Mouse (Mus musculus): ENCODE measurements around the gene Zfp64.
A peak's percentile ranks its signal among the peaks of the same experiment; 100 is the strongest.

Zfp64 gene

DNA sequence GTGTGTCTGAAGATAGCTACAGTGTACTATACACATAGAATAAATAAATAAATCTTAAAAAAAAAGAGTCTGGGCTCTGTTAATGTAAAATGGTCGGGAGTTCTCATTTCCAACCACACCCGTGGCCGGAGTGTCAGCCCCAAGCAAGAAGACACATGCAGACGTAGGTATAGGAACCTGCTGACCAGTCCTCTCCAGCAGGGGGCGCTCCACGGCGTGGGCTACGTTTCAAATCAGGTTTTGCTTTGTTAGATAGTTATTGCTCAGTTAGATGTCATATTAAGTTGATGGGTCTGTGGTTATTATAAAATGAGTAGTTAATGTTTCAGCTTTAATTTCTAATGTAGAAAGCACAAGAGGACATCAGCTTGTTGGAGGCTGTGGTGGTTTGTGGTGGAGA lies 52.8 kb downstream of the Zfp64 start:
- DNase-seq (ENCODE audit: low read depth in 1 of 2, low spot score in 2 of 2), result peak in 1 of 2 experiments; percentile 14

DNA sequence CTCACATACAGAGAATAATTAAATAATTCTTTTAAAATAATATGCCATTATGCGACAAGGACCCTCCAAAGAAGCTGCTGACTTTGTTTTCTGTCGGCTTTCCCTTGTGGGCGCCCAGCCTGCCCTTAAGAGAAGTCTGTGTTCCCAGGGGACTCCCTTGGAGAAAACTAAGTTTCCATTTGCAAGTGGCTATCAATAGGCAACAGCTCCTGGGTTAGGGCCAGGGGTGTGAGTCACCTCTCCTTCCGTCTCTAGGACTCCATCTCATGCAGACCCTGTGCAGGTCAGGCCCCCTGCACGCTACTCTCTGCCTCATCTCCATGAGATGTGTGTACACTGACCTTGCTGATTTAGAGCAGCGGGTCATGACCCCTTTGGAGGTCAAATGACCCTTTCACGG lies 57.5 kb downstream of the Zfp64 start:
- no peak for DNase-seq (ENCODE audit: low read depth in 1 of 2, low spot score in 2 of 2)

DNA sequence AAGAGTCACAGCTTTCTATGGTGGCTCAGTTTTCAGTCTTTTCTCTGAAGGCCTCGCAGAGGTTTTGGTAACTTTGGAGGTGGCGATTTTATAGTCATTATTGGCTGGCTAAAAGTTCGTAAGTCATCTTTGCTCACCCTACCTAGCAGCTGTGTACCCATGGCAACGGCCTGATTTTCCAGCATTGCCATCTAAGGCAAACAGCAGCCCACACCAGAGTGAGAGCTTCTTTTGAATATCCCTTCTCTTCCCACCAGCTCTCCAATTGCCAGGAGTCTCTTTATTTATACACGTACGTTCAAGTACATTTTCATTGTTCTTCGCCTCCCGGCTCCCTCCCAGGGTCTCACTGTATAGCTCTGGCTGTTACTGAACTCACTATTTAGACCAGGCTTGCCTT lies 59.9 kb downstream of the Zfp64 start:
- no peak for DNase-seq (ENCODE audit: low read depth in 1 of 2, low spot score in 2 of 2)

DNA sequence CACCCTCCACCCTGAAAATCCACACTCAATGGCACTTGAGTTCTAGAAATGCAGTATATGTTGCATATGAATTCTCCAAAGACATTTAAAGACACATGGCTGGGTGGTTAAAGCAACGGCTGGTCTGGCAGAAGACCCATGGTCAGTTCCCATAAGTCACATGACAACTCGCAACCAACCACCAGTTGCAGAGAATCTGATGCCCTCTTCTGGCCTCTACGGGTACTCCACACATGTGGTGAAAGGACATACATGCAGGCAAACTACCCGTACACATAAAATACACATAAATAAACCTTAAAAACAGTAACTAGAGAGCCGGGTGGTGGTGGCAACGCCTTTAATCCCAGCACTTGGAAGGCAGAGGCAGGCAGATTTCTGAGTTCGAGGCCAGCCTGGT lies 60.6 kb downstream of the Zfp64 start:
- no peak for DNase-seq (ENCODE audit: low read depth in 1 of 2, low spot score in 2 of 2)

DNA sequence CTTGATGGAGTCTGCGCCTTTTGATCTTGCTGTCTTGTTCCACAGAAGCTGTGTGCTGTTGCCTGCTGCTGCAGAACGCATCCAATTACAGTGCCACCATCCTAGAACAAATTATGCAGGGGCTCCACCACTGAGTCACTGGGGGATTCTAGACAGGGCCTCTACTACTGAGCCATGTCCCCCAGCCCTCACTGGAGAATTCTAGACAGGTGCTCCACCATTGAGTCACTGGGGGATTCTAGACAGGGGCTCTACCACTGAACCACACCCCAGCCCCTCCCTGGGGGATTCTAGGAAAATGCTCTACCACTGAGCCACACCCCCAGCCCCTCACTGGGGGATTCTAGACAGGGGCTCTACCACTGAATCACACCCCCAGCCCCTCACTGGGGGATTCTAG lies 63.3 kb downstream of the Zfp64 start:
- DNase-seq (ENCODE audit: low read depth in 1 of 2, low spot score in 2 of 2), result no peak

DNA sequence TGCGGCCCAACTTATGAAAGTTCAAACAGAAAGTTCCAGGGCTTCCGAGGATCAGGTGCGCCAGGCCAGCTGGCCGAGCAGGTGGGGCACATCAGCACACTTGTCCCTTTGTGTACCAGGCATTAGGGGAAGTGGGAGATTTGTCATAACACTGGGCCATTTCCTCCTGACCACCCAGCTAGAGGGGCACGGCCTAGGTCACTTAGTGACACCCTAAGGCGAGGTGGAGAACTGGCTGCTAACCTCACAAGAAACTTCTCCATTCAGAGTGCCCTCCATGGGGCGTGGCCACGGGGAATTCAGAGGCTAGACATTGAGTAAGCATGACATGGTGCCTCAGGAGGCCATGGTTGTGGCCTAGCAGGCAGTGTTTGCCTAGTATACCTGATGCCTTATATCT lies 70.7 kb downstream of the Zfp64 start:
- peak; percentile 40 to 54 for DNase-seq (ENCODE audit: low read depth in 1 of 2, low spot score in 2 of 2)

DNA sequence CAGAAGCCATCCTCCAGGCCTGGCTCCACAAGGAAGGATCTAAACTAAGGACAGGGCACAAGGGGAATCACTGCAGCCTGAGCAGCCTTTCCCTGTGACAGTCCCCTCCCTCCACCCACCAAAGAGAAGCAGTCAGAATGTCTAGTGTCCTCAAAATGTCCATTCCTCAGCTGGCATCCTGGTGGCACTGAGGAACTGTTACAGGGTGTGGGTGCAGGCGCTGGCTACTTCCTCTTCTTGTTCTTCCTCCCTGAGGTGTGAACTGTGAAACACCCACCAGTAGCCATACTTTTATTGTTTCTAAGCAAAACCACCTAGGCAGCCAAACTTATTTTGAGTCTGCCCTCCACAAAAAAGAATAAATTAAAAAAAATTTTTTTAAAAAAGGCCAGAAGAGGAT lies 72.4 kb downstream of the Zfp64 start:
- DNase-seq (ENCODE audit: low read depth in 1 of 2, low spot score in 2 of 2), result no peak

DNA sequence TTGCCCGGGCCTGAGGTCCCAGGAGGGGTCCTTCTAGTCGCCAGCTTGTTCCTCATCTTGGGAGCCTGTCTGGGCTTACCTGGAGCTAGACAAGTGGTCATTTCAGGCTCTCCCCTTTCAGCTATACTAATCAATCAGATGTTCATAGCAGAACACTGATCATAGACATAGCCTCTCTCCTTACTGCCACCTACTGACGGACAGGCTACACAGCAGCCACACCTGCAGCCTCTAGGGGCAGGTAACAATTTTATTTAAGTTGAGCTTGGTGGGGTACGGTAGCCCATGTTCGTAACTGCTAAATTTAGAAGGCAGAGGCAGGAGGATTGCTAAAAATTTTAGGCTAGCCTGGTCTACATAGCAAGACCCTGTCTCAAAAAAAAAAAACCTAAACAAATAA lies 73.5 kb downstream of the Zfp64 start:
- DNase-seq (ENCODE audit: low read depth in 1 of 2, low spot score in 2 of 2), result no peak

DNA sequence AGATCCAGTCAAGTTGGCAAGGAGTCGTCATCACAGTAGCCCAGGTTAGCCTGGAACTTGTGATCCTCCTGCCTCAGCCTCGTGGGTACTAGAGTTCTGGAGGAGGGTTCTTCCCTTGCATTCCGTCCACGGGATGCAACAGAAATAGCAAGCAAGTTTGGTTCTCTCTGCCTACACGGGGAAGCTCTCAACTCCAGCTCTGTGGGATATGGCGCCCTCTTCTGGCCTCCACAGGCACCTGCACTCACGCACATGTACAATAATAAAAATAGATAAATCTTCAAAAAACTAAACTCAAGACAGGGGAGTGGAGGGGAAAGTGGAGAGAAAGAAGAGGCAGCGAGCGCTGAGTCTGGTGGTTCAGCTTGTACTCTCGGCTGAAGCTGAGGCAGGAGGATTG lies 75.8 kb downstream of the Zfp64 start:
- no peak for DNase-seq (ENCODE audit: low read depth in 1 of 2, low spot score in 2 of 2)

DNA sequence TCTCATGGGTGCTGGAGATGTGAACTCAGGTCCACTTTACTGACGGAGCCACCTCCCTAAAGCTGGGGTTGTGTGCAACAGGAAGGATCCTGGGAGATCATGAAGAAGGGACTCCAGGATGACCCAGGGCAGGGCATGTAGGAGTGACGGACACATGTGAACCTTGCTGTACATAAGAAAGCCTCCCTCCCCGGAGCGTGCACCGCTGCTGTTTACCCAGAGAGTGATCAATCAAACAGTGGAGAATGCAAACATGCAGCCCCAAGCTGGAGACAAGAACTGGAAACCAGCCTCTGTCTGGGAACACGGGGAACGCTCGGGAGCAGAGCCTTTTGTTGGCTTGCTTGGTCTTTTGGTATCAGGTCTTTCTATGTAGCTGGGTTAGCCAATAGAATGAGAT lies 76.7 kb downstream of the Zfp64 start:
- DNase-seq (ENCODE audit: low read depth in 1 of 2, low spot score in 2 of 2), result no peak

DNA sequence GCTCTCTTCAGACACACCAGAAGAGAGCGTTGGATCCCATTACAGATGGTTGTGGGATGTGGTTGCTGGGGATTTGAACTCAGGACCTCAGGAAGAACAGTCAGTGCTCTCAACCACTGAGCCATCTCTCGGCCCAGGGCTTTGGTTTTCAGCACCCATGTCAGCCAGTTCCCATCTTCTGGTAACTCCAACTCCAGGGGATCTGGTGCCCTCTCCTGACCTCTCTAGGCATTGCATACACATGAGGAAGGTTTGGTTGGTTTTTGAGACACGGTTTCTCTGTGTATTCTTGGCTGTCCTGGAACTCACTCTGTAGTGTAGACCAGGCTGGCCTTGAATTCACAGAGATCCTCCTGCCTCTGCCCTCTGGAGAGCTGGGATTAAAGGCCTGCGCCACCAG lies 77.2 kb downstream of the Zfp64 start:
- no peak for DNase-seq (ENCODE audit: low read depth in 1 of 2, low spot score in 2 of 2)

DNA sequence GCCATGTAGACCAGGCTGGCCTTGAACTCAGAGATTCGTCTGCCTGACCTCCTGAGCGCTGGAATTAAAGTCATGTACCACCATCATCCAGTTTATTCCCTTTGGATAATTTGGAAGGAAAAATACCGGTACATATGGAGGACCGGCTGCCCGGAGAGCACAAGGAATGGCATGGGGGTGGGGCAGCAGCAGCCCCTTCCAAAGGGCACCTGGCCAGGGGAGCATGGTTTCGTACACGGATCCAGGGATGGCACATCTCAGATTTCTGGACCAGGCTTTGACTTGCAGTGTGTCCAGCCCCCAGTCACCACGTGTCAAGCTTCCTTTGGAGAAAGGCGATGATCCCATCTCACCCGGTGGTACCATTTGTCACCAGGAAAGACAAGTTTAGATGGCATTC lies 78.8 kb downstream of the Zfp64 start:
- DNase-seq (ENCODE audit: low read depth in 1 of 2, low spot score in 2 of 2), result no peak

DNA sequence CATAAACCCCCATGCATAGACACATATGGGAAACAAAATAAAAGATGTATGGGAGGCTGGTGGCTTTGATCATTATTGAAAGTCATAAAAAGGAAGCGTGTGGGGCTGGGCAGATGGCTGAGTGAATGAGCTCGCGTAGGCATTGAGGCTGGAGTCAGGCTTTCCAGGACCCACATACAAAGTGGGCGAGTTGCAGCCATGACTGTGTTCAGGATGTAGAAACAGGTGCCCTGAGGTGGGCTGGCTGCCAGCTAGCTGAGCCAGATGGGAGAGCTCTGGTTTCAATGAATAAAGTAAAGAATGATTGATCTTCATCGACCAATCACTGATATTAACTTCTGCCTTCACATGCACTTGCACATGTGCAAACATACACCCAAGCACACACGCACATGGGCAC lies 80.9 kb downstream of the Zfp64 start:
- DNase-seq (ENCODE audit: low read depth in 1 of 2, low spot score in 2 of 2), result no peak

DNA sequence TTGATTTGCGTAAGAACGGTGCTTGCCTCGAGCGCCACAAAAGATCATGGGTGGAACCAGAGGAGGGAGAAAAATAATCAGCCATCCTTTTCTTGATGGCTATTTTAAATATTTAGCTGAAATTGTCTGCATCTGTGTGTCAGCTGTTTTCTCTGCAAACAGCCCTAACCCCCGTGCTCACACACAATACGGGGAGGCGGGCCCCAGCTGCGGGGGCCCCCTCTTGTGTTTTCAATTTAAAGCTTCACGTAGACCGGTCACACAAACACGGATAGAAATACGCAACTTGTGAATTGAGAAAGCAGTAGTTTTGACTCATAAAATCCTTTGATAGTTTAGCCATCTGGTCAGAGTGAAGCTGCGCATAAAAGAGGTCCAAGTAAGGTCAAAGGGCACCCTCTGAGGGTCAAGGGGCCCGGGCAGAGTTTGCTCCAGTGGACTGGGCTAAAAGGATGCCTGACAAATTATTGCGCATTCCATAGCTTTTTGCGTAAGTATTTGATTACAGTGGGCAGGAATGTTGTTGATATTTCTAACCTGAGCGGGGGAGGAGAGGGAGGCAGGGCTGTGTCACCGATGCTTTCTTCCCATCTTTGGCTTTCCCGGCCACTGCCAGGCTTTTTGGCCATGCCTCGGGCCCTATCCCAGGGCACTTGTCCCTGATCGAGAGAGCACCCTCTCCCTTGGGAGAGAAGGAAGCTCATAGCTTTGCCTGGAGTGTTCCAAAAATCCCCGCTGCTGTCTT lies 83.4 kb downstream of the Zfp64 start:
- DNase-seq (ENCODE audit: low read depth in 1 of 2, low spot score in 2 of 2), result no peak

DNA sequence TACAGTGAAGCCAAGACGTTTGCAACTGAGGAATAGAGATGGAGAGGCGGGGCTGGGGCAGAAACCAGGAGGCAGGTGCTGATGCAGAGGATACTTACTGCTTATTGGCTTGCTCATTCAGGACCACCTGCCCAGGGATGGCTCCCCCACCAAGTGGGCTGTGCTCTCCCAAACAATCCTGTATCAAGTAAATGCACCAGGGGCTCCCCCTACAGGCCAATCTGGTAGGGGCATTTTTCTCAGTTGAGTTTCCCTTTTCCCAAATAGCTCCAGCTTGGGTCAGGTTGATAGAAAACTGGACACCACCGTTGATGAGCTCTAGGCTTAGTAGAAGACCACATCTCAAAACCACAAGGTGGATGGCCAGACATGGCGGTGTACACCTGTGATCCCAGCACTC lies 84.9 kb downstream of the Zfp64 start:
- DNase-seq (ENCODE audit: low read depth in 1 of 2, low spot score in 2 of 2), result no peak

DNA sequence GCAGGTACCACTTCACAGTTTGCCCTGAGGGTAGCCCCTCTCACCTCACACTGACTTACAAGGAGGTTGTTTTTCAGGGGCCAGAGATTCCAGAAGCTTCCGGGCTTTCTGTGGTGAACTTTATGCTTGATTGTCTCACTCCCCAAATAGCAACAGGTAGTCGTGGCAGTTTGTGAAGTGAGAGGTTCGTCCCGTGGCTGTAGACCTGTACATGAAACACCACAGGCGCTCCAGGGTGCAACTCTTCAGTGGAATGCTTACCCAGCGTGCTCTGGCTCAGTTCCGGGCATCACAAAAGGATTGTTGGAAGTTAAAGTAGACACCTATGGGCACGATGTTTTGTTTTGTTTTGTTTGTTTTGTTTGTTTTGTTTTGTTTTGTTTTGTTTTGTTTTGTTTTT lies 88.4 kb downstream of the Zfp64 start:
- DNase-seq (ENCODE audit: low read depth in 1 of 2, low spot score in 2 of 2), result no peak

DNA sequence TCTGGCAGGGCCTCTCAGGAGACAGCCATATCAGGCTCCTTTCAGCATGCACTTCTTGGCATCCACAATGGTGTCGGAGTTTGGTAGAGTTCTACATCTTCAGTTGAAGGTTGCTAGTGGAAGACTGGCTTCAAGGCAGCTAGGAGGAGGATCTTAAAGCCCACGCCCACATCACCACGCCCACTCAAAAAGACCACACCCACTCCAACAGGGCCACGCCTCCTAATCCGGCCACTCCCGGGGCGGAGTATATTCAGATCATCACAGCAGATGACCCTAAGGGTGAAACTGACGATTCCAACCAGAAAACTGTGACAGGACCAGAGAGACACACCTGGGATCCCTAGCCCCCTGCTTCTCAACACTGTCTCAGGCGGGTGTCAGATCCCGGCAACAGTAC lies 89.0 kb downstream of the Zfp64 start:
- no peak for DNase-seq (ENCODE audit: low read depth in 1 of 2, low spot score in 2 of 2)

DNA sequence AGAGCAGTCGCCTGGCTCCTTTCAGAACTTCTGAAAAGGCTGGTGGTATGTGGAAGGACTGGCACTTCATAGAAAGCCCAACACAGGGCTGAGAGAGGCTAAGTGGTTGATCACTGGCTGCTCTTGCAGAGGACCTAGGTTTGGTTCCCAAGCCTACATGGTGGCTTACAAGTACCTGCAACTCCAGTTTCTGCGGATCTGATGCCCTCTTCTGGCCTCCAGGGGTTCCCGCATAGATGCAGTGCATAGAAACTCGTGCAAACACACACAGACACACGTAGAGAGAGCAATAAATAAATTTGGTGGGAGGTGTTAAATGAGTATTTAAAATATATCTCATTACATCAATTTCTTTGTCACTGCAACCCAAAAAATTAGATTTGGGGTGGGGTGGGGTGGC lies 90.5 kb downstream of the Zfp64 start:
- DNase-seq (ENCODE audit: low read depth in 1 of 2, low spot score in 2 of 2), result no peak

DNA sequence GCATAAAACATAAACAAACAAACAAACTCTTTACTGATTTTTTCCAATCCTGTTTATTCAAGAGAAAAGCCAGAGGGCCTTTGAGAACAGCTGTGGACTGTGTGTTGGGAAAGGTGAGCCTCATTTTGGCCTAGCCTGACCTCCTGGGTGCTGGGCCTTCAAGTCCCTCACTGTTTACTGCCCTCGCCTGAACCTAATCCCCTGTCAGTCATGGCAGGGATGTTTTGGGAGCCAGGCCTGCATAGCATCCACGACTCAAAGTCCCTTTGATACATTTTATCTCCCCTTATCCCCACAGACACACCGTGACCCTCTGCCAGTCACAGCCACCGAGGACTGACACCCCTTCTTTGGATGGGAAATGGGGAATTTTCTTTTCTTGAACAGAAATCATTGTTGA lies 92.7 kb downstream of the Zfp64 start:
- no peak for DNase-seq (ENCODE audit: low read depth in 1 of 2, low spot score in 2 of 2)

DNA sequence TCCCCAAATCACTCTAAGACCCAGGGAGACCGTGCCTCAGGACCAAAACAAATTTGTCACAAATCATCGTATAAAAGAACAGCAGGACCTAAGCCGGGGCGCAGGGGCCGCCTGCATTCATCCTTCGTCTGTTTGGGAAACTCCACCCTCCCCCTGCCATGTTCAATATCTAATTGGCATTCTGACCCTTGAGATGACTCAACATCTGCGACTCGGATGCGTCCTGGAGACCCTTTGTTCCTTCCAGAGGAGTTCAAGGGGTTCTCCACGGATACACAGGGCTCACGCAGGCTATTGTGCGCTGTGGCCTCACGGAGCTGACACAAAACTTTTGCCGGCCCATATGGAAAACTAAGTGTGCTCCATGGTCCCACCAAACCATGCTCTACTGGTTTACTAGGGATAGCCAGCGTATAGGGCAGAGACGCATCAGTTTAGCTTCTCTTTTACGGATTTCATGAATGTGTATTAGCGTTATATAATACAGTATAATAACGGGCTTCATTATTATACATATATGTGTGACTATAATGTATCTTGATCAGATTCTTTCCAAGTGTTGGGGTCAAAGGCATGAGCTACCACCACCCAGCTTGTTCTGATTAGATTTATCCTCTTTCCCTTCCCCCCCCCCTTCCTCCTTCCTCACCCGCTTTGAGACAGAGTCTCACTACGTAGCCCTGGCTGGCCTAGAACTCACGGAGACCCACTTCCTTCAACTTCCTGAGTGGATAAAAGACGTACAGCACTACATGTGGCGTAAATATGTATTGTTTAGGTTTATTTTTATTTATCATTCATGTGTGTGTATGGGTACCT lies 94.3 kb downstream of the Zfp64 start:
- DNase-seq (ENCODE audit: low read depth in 1 of 2, low spot score in 2 of 2), result no peak

DNA sequence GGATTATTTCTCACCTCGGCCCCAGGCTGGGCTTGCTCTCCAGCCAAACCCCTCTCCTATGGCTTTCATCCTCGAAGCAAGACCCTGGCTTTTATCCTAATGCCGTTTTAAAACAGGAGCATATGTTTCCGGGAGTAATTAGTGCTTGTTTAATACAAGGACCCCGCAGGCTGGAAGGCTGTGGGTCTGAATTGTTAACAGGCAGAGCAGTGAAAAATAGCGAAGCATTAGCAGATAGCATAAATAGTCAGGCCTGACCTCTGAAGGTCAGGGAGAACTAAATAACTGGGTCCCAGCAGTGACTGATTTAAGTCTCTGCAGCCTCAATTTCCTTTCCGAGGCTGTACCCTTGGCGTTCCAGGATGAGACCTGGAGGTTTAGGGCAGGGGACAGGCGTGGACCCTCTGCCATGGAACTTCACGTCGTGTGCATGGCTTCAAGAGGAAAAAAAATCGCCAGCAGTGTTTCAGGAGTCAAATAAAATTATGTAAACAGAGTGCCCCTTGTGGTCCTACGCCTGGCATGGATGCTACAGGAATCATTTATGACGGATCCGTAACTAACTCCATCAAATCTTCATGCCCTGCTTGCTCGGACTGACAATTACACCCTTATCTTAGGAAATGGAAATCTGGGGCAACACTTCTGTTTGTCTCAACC lies 95.2 kb downstream of the Zfp64 start:
- no peak for DNase-seq (ENCODE audit: low read depth in 1 of 2, low spot score in 2 of 2)

DNA sequence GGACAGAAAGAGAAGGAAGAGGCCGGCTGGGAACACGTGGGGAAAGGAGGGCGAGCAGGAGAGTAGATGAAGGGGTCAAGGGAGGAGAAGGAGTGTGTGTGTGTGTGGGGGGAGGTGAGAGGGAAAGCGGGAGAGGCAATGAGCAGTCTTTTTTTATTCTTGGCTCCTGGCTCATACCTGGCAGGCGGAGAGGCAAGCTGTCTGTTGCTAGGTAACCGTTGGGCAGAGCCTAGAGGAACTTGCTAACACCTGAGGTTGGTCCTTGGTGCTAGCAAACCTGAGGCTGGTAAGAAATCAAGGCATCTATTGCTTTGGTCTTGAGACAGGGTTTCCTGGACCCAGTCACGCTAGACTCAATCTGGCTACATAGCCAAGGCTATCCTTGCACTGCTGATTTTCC lies 98.7 kb downstream of the Zfp64 start:
- DNase-seq (ENCODE audit: low read depth in 1 of 2, low spot score in 2 of 2), result no peak
